Mouse (Mus musculus): Measurements from ENCODE around the gene Pacs1. TPM values are rescaled to one million over a fixed set of nuclear protein-coding genes. Genes with fewer than 3 reads are reported as not detected.
A peak's percentile ranks its signal among the peaks of the same experiment; 100 is the strongest.

The Pacs1 gene
- polyA plus RNA-seq, 1 experiment from 2014 or later, result 33.9 TPM

GRCm38 (mm10) chr19:5107556-5108270 is 165.2 kb downstream of the Pacs1 start:
- peak; percentile 33 for ATAC-seq (ENCODE audit: low FRiP score)
- peak overlapping the region; percentile 30; the same call in 1 of the 2 replicates for H3K27ac ChIP-seq
- H3K4me3 ChIP-seq, result no peak overlapping the region
- H3K9ac ChIP-seq, result 0 out of 2 replicates have a peak overlapping the region, but pooled peaks have one; percentile 46
- H3K27me3 ChIP-seq, result no peaks in the 10 kb centered on the region
- peaks cover 22% of the 10 kb centered on the region for H3K4me1 ChIP-seq (replicated peaks)
- peaks cover 75% of the 10 kb centered on the region for H3K36me3 ChIP-seq
- H3K4me2 ChIP-seq, result no peak overlapping the region
- 74% methylated on average over 18 of the region's 18 CpGs for WGBS
- H3K9me3 ChIP-seq, result no peaks in the 10 kb centered on the region

- H3K36me3 ChIP-seq, result peaks cover 75% of the 10 kb centered on the region
- under 1% methylated on average over 46 of the region's 46 CpGs for WGBS
- peak within 1 kb of the TSS; percentile 94 for H3K4me2 ChIP-seq
- ATAC-seq (ENCODE audit: low FRiP score), result peak; percentile 95
- no peaks in the 10 kb centered on the region for H3K27me3 ChIP-seq
- peak within 1 kb of the TSS; percentile 97 for H3K27ac ChIP-seq
- peak within 1 kb of the TSS; percentile 89 for H3K9ac ChIP-seq
- no peaks in the 10 kb centered on the region for H3K9me3 ChIP-seq
- H3K4me1 ChIP-seq (replicated peaks), result peaks cover 22% of the 10 kb centered on the region
- H3K4me3 ChIP-seq, result peak within 1 kb of the TSS; percentile 70
Measured at GRCm38 (mm10) chr19:5106731-5107191, 166.2 kb downstream of the Pacs1 start, which contains the start of gene Rab1b. Gene Rab1b (minus strand): TSS chr19:5107072.

GRCm38 (mm10) chr19:5106074-5106473 is 166.8 kb downstream of the Pacs1 start:
- H3K36me3 ChIP-seq, result peaks cover 75% of the 10 kb centered on the region
- peak overlapping the region; percentile 94 for H3K4me2 ChIP-seq
- H3K9ac ChIP-seq, result peak overlapping the region; percentile 89
- no peaks in the 10 kb centered on the region for H3K9me3 ChIP-seq
- no peak; the same call in 1 of the 2 replicates for ATAC-seq (ENCODE audit: low FRiP score)
- H3K27me3 ChIP-seq, result no peaks in the 10 kb centered on the region
- peaks cover 22% of the 10 kb centered on the region for H3K4me1 ChIP-seq (replicated peaks)
- peak overlapping the region; percentile 97 for H3K27ac ChIP-seq
- peak overlapping the region; percentile 70 for H3K4me3 ChIP-seq
- 24% methylated on average over 9 of the region's 9 CpGs for WGBS

GRCm38 (mm10) chr19:5098363-5099143 is 174.4 kb downstream of the Pacs1 start, which contains the start of gene Cnih2:
Gene Cnih2 (minus strand): TSS chr19:5098521.
- H3K4me3 ChIP-seq, result peak within 1 kb of the TSS; percentile 93
- peak within 1 kb of the TSS; percentile 100 for H3K9ac ChIP-seq
- H3K27me3 ChIP-seq, result no peaks in the 10 kb centered on the region
- peak; percentile 65 for ATAC-seq (ENCODE audit: low FRiP score)
- H3K4me1 ChIP-seq (replicated peaks), result peaks cover 62% of the 10 kb centered on the region
- H3K9me3 ChIP-seq, result no peaks in the 10 kb centered on the region
- peak within 1 kb of the TSS; percentile 97 for H3K27ac ChIP-seq
- H3K4me2 ChIP-seq, result peak within 1 kb of the TSS; percentile 87
- peaks cover 47% of the 10 kb centered on the region for H3K36me3 ChIP-seq
- 2% methylated on average over 39 of the region's 48 CpGs for WGBS

GRCm38 (mm10) chr19:5097521-5098362 is 175.2 kb downstream of the Pacs1 start:
- WGBS, result 1% methylated on average over 31 of the region's 31 CpGs
- ATAC-seq (ENCODE audit: low FRiP score), result peak; percentile 8
- Histone ChIP-seq H3K9ac (peak overlapping the region; percentile 100), H3K36me3 (peaks cover 47% of the 10 kb centered on the region), H3K4me3 (peak overlapping the region; percentile 93), H3K9me3 (no peaks in the 10 kb centered on the region), H3K27me3 (no peaks in the 10 kb centered on the region), H3K4me1 (replicated peaks) (peaks cover 71% of the 10 kb centered on the region), H3K27ac (peak overlapping the region; percentile 97), H3K4me2 (peak overlapping the region; percentile 87)

- peak overlapping the region; percentile 87 for H3K4me2 ChIP-seq
- no peaks in the 10 kb centered on the region for H3K27me3 ChIP-seq
- H3K9ac ChIP-seq, result peak overlapping the region; percentile 100
- H3K9me3 ChIP-seq, result no peaks in the 10 kb centered on the region
- H3K36me3 ChIP-seq, result peaks cover 46% of the 10 kb centered on the region
- ATAC-seq (ENCODE audit: low FRiP score), result no peak
- peaks cover 78% of the 10 kb centered on the region for H3K4me1 ChIP-seq (replicated peaks)
- H3K4me3 ChIP-seq, result peak overlapping the region; percentile 93
- peak overlapping the region; percentile 97 for H3K27ac ChIP-seq
- 0% methylated on average over 9 of the region's 9 CpGs for WGBS
Measured at GRCm38 (mm10) chr19:5095887-5096474, 176.9 kb downstream of the Pacs1 start.

GRCm38 (mm10) chr19:5094746-5095417 is 178.0 kb downstream of the Pacs1 start:
- Histone ChIP-seq H3K9me3 (no peaks in the 10 kb centered on the region), H3K4me3 (peak overlapping the region; percentile 93), H3K4me2 (peak overlapping the region; percentile 87), H3K27me3 (no peaks in the 10 kb centered on the region), H3K9ac (peak overlapping the region; percentile 100), H3K4me1 (replicated peaks) (peaks cover 71% of the 10 kb centered on the region), H3K27ac (peak overlapping the region; percentile 97), H3K36me3 (peaks cover 44% of the 10 kb centered on the region)
- ATAC-seq (ENCODE audit: low FRiP score), result no peak
- WGBS, result 31% methylated on average over 11 of the region's 11 CpGs

- Histone ChIP-seq H3K4me1 (replicated peaks) (peaks cover 71% of the 10 kb centered on the region), H3K9me3 (no peaks in the 10 kb centered on the region), H3K4me2 (peak overlapping the region; percentile 87), H3K9ac (peak overlapping the region; percentile 100), H3K4me3 (peak overlapping the region; percentile 93), H3K36me3 (peaks cover 43% of the 10 kb centered on the region), H3K27me3 (no peaks in the 10 kb centered on the region), H3K27ac (peak overlapping the region; percentile 97)
- 0% methylated on average over 21 of the region's 21 CpGs for WGBS
- peak; percentile 60 for ATAC-seq (ENCODE audit: low FRiP score)
Measured at GRCm38 (mm10) chr19:5094243-5094632, 178.7 kb downstream of the Pacs1 start.

- Histone ChIP-seq H3K4me2 (peak overlapping the region; percentile 87), H3K27ac (peak overlapping the region; percentile 97), H3K27me3 (no peaks in the 10 kb centered on the region), H3K4me1 (replicated peaks) (peaks cover 71% of the 10 kb centered on the region), H3K9me3 (no peaks in the 10 kb centered on the region), H3K9ac (peak overlapping the region; percentile 62), H3K4me3 (peak overlapping the region; percentile 93), H3K36me3 (peaks cover 42% of the 10 kb centered on the region)
- WGBS, result 73% methylated on average over 12 of the region's 12 CpGs
- ATAC-seq (ENCODE audit: low FRiP score), result no peak
Measured at GRCm38 (mm10) chr19:5093481-5094242, 179.3 kb downstream of the Pacs1 start.

GRCm38 (mm10) chr19:5092083-5092482 is 180.8 kb downstream of the Pacs1 start:
- Histone ChIP-seq H3K36me3 (peaks cover 42% of the 10 kb centered on the region), H3K4me2 (no peak overlapping the region), H3K27ac (peak overlapping the region; percentile 52), H3K27me3 (no peaks in the 10 kb centered on the region), H3K9me3 (no peaks in the 10 kb centered on the region), H3K9ac (no peak overlapping the region), H3K4me1 (replicated peaks) (peaks cover 72% of the 10 kb centered on the region), H3K4me3 (no peak overlapping the region)
- WGBS, result 90% methylated on average over 10 of the region's 10 CpGs
- no peak for ATAC-seq (ENCODE audit: low FRiP score)

Data from hindbrain, embryonic 13.5 days (tissue).